Mouse (Mus musculus): ENCODE results near the gene Zbtb8b. TPM values are rescaled to one million over a fixed set of nuclear protein-coding genes. Genes with fewer than 3 reads are reported as not detected.
"Not testable (repeated sequence)": the region's sequence is repeated elsewhere in the genome, so short reads cannot be mapped to it uniquely, and the experiment has no call there.

Gene Zbtb8b
- polyA plus RNA-seq, 2 experiments, result 0.31 to 0.91 TPM

DNA sequence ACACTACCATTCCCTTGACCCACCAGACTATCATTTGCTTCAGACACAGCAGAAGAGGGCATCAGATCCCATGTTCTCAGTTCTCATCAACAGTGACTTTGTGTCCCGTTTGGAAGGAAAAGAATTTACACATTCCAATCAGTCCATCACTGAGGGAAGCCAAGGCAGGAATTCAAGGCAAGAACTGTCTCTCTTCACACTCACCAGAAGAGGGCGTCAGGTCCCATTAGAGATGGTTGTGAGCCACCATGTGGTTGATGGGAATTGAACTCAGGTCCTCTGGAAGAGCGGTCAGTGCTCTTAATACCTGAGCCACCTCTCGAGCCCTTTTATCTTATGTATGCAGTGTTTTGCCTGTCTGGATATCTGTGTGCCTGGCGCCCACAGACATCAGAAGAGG, 22.3 kb downstream of the Zbtb8b start:
- ATAC-seq (ENCODE audit: insufficient read depth) (no peak), DNase-seq (ENCODE audit: low read depth in 3 of 3, low spot score in 3 of 3) (no peak)
- H3K36me3 ChIP-seq (replicated peaks; ENCODE audit: control insufficient read depth, insufficient read depth, low read depth), result no peaks in the 10 kb centered on the region
- H3K9me3 ChIP-seq (ENCODE audit: control insufficient read depth, low read length), result peaks cover 2% of the 10 kb centered on the region
- H3K27ac ChIP-seq, result no peak overlapping the region
- TF ChIP-seq EP300 (IDR thresholded peaks at IDR 0.05; ENCODE audit: low read depth), result no peak
- TF ChIP-seq CTCF (IDR thresholded peaks at IDR 0.05; ENCODE audit: low read depth), result peak; percentile 41
- peaks cover 15 to 30% of the 10 kb centered on the region in 2 experiments for H3K4me1 ChIP-seq (replicated peaks; ENCODE audit: control insufficient read depth in 2 of 2, insufficient read depth in 2 of 2, low read length in 1 of 2)
- no peak overlapping the region for H3K9ac ChIP-seq (replicated peaks)
- H3K4me3 ChIP-seq (ENCODE audit: insufficient read depth in 1 of 2, low read depth in 2 of 2, low read length in 2 of 2), result no peak overlapping the region
- H3K4me2 ChIP-seq (ENCODE audit: low read depth), result no peak overlapping the region
- no peaks in the 10 kb centered on the region for H3K27me3 ChIP-seq (ENCODE audit: control insufficient read depth, insufficient read depth, low read length)
- 78% methylated on average over 5 of the region's 5 CpGs for WGBS (ENCODE audit: insufficient replicate concordance)

DNA sequence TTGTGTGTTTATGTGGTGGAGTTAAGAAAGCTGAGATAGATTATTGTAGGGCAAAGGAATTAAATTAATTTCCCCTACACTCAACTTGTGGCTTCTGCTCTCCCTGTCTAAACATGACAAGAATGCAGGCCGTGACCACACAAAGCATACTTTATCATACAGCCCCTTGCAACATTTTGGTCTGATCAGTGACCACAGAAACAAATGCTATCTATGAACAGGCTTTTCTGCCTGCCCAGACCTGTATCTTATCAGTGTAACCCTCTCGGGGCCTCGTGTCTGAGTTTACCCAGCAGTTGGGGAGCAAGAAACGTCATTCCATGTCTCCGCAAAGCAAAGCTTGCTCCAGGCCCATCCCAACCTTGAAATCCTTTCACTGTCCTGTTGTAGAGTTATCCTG, 24.2 kb downstream of the Zbtb8b start:
- H3K27ac ChIP-seq, result peak overlapping the region; percentile 28
- H3K27me3 ChIP-seq (ENCODE audit: control insufficient read depth, insufficient read depth, low read length), result no peaks in the 10 kb centered on the region
- H3K4me2 ChIP-seq (ENCODE audit: low read depth), result peak overlapping the region; percentile 37
- H3K4me3 ChIP-seq (ENCODE audit: insufficient read depth in 1 of 2, low read depth in 2 of 2, low read length in 2 of 2), result no peak overlapping the region
- DNase-seq (ENCODE audit: low read depth in 3 of 3, low spot score in 3 of 3) (peak; percentile 49 to 62 (median 54)), ATAC-seq (ENCODE audit: insufficient read depth) (peak; percentile 93)
- peaks cover 15 to 30% of the 10 kb centered on the region in 2 experiments for H3K4me1 ChIP-seq (replicated peaks; ENCODE audit: control insufficient read depth in 2 of 2, insufficient read depth in 2 of 2, low read length in 1 of 2)
- TF ChIP-seq EP300 (IDR thresholded peaks at IDR 0.05; ENCODE audit: low read depth) (peak; percentile 91), CTCF (IDR thresholded peaks at IDR 0.05; ENCODE audit: low read depth) (no peak)
- H3K9me3 ChIP-seq (ENCODE audit: control insufficient read depth, low read length), result peaks cover 2% of the 10 kb centered on the region
- no peaks in the 10 kb centered on the region for H3K36me3 ChIP-seq (replicated peaks; ENCODE audit: control insufficient read depth, insufficient read depth, low read depth)
- WGBS (ENCODE audit: insufficient replicate concordance), result 5% methylated on average over 5 of the region's 5 CpGs
- H3K9ac ChIP-seq (replicated peaks), result no peak overlapping the region

- no peak overlapping the region for H3K9ac ChIP-seq (replicated peaks)
- WGBS (ENCODE audit: insufficient replicate concordance), result 85% methylated on average over 5 of the region's 5 CpGs
- H3K4me2 ChIP-seq (ENCODE audit: low read depth), result no peak overlapping the region
- H3K9me3 ChIP-seq (ENCODE audit: control insufficient read depth, low read length), result peaks cover 2% of the 10 kb centered on the region
- H3K36me3 ChIP-seq (replicated peaks; ENCODE audit: control insufficient read depth, insufficient read depth, low read depth), result no peaks in the 10 kb centered on the region
- no peak for ATAC-seq (ENCODE audit: insufficient read depth)
- no peak overlapping the region for H3K4me3 ChIP-seq (ENCODE audit: insufficient read depth in 1 of 2, low read depth in 2 of 2, low read length in 2 of 2)
- TF ChIP-seq EP300 (IDR thresholded peaks at IDR 0.05; ENCODE audit: low read depth) (no peak), CTCF (IDR thresholded peaks at IDR 0.05; ENCODE audit: low read depth) (peak; percentile 60)
- peak overlapping the region; percentile 28 for H3K27ac ChIP-seq
- peaks cover 15 to 30% of the 10 kb centered on the region in 2 experiments for H3K4me1 ChIP-seq (replicated peaks; ENCODE audit: control insufficient read depth in 2 of 2, insufficient read depth in 2 of 2, low read length in 1 of 2)
- DNase-seq (ENCODE audit: low read depth in 3 of 3, low spot score in 3 of 3), result no peak
- no peaks in the 10 kb centered on the region for H3K27me3 ChIP-seq (ENCODE audit: control insufficient read depth, insufficient read depth, low read length)
These were observed 24.8 kb downstream of the Zbtb8b start for GRCm38 (mm10) chr4:129415892-129416291.

DNA sequence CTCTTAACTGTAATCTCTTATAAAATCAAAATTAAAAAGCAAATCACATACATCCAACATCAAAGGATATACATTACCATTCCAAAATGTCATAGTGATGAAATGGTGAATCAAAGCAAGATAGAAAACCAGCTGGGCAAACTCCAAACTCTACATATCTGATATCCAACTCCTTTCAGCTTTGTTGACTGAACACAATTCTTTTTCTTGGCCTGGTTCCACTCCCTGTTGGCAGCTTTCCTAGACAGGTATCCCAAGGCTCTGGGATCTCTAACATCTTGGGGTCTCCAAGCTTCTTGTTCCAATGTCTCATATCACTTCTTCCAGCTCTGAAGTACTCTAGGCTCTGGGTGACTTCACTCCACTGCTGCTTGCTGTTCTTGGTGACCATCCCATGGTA, 29.7 kb downstream of the Zbtb8b start:
- H3K27ac ChIP-seq, result no peak overlapping the region
- no peak overlapping the region for H3K9ac ChIP-seq (replicated peaks)
- ATAC-seq (ENCODE audit: insufficient read depth), result no peak
- peaks cover 5 to 6% of the 10 kb centered on the region in 2 experiments; a peak in 1 of 4 replicates for H3K4me1 ChIP-seq (replicated peaks; ENCODE audit: control insufficient read depth in 2 of 2, insufficient read depth in 2 of 2, low read length in 1 of 2)
- peaks cover 2% of the 10 kb centered on the region for H3K9me3 ChIP-seq (ENCODE audit: control insufficient read depth, low read length)
- no peak overlapping the region for H3K4me3 ChIP-seq (ENCODE audit: insufficient read depth in 1 of 2, low read depth in 2 of 2, low read length in 2 of 2)
- no peaks in the 10 kb centered on the region for H3K36me3 ChIP-seq (replicated peaks; ENCODE audit: control insufficient read depth, insufficient read depth, low read depth)
- no peak for TF ChIP-seq EP300 (IDR thresholded peaks at IDR 0.05; ENCODE audit: low read depth)
- TF ChIP-seq CTCF (IDR thresholded peaks at IDR 0.05; ENCODE audit: low read depth), result no peak
- no peaks in the 10 kb centered on the region for H3K27me3 ChIP-seq (ENCODE audit: control insufficient read depth, insufficient read depth, low read length)
- no peak overlapping the region for H3K4me2 ChIP-seq (ENCODE audit: low read depth)
- DNase-seq (ENCODE audit: low read depth in 3 of 3, low spot score in 3 of 3), result no peak

GRCm38 (mm10) chr4:129410532-129410931, 30.1 kb downstream of the Zbtb8b start:
- not testable (repeated sequence) for H3K27me3 ChIP-seq (ENCODE audit: control insufficient read depth, insufficient read depth, low read length); ATAC-seq (ENCODE audit: insufficient read depth); H3K4me3 ChIP-seq (ENCODE audit: insufficient read depth in 1 of 2, low read depth in 2 of 2, low read length in 2 of 2); H3K4me2 ChIP-seq (ENCODE audit: low read depth); H3K4me1 ChIP-seq (replicated peaks; ENCODE audit: control insufficient read depth in 2 of 2, insufficient read depth in 2 of 2, low read length in 1 of 2); H3K36me3 ChIP-seq (replicated peaks; ENCODE audit: control insufficient read depth, insufficient read depth, low read depth); DNase-seq (ENCODE audit: low read depth in 3 of 3, low spot score in 3 of 3); H3K27ac ChIP-seq; H3K9me3 ChIP-seq (ENCODE audit: control insufficient read depth, low read length); H3K9ac ChIP-seq (replicated peaks)
- 67% methylated on average over 3 of the region's 3 CpGs for WGBS (ENCODE audit: insufficient replicate concordance)

All from liver, embryonic 14.5 days (tissue).